Mouse (Mus musculus) bone marrow macrophage, adult 2 months (primary cell): ENCODE data around the gene Shisa8.

Experiments used
- CTCF ChIP-seq: IDR thresholded peaks from 2 replicates; pipeline ENCODE4 v1.5.1; 2012; ENCODE audit warnings: low read depth, mild to moderate bottlenecking, low read length, moderate library complexity
- POLR2A ChIP-seq: IDR thresholded peaks from 2 replicates; pipeline ENCODE4 v1.6.1; 2012; ENCODE audit warnings: mild to moderate bottlenecking, low read depth, low read length, borderline replicate concordance

- TF ChIP-seq POLR2A = no peak
- no peak for TF ChIP-seq CTCF
Observed at GRCm38 (mm10) chr15:82161965-82162600, 50.5 kb downstream of the Shisa8 start.
